Mouse (Mus musculus): ENCODE measurements around the gene Ccdc124. TPM values are rescaled to one million over a fixed set of nuclear protein-coding genes. Genes with fewer than 3 reads are reported as not detected.

Ccdc124 gene
- total and polyA plus RNA-seq, 3 experiments: 47.6 to 87.1 TPM; not detected in 1

DNA sequence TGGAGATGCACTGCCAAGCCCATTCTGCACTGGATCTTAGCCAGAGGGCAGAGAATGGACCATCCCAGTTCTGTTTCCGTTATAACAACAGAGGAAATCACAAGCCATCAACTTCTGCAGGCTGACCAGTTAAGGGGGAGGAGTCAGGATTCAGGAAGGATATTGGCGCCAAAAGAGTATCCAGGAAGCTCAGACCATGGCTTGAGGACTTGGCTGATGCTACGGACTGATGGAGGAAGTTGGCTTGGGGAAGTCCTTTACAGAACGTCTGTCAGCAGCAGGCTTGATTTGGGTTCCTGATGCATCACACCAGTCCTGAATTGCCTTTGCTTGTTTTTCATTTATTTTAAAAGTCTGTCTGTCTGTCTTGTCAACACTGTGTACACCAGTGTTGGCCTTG, 30.8 kb upstream of the Ccdc124 start:
- Histone ChIP-seq H3K4me3 (ENCODE audit: control insufficient read depth in 1 of 2, insufficient read depth in 1 of 2, low read depth in 2 of 2, low read length in 2 of 2) (no peak overlapping the region), H3K9me3 (replicated peaks; ENCODE audit: insufficient read depth, low read length) (no peaks in the 10 kb centered on the region), H3K27me3 (ENCODE audit: control insufficient read depth in 1 of 2, insufficient read depth in 2 of 2, low read length in 2 of 2) (no peaks in the 10 kb centered on the region), H3K4me1 (ENCODE audit: control insufficient read depth in 1 of 2, insufficient read depth in 2 of 2, low read length in 2 of 2) (peaks cover 0 to 32% of the 10 kb centered on the region in 2 experiments; a peak in 3 of 4 replicates), H3K36me3 (ENCODE audit: control insufficient read depth in 1 of 2, insufficient read depth in 2 of 2, low read length in 2 of 2) (peaks cover 0 to 16% of the 10 kb centered on the region in 2 experiments; a peak in 2 of 4 replicates), H3K27ac (ENCODE audit: control insufficient read depth, low read depth, low read length) (peak overlapping the region; percentile 51), H3K9ac (ENCODE audit: control insufficient read depth, low read depth, low read length, poor library complexity, severe bottlenecking) (peak overlapping the region; percentile 92), H3K79me2 (ENCODE audit: control insufficient read depth, insufficient read depth, low read length, poor library complexity) (peaks cover 25% of the 10 kb centered on the region)
- DNase-seq (ENCODE audit: low read depth, low spot score): peak; percentile 79
- TF ChIP-seq MAFK (IDR thresholded peaks at IDR 0.05; ENCODE audit: borderline replicate concordance, low read depth, low read length) (no peak), EP300 (IDR thresholded peaks at IDR 0.05; ENCODE audit: low read depth in 1 of 2, low read length in 2 of 2) (no peak), KAT2A (conservative IDR thresholded peaks at IDR 0.05; ENCODE audit: low read depth, low read length) (no peak), TBP (IDR thresholded peaks at IDR 0.05; ENCODE audit: low read depth, low read length) (peak; percentile 61), HCFC1 (IDR thresholded peaks at IDR 0.05; ENCODE audit: low read depth, low read length) (peak; percentile 52; the same call in 1 of the 2 replicates), NELFE (IDR thresholded peaks at IDR 0.05; ENCODE audit: low read depth, low read length) (no peak), SMC3 (IDR thresholded peaks at IDR 0.05; ENCODE audit: low read depth, low read length) (no peak), BHLHE40 (IDR thresholded peaks at IDR 0.05; ENCODE audit: borderline replicate concordance, low read depth, low read length) (no peak), MYC (IDR thresholded peaks at IDR 0.05; ENCODE audit: low read depth, low read length) (no peak; the same call in 1 of the 2 replicates), POLR2A (IDR thresholded peaks at IDR 0.05; ENCODE audit: control insufficient read depth in 1 of 2, insufficient read depth in 1 of 2, low read depth in 1 of 2, low read length in 2 of 2, poor library complexity in 1 of 2) (peak in 1 of 2 experiments; percentile 56; a peak in 2 of 4 replicates), SIN3A (IDR thresholded peaks at IDR 0.05; ENCODE audit: low read length) (peak; percentile 49; the same call in 1 of the 2 replicates), E2F4 (IDR thresholded peaks at IDR 0.05; ENCODE audit: borderline replicate concordance, low read depth, low read length) (peak; percentile 79), ELF1 (IDR thresholded peaks at IDR 0.05; ENCODE audit: low read depth, low read length) (peak; percentile 59; the same call in 1 of the 2 replicates)

DNA sequence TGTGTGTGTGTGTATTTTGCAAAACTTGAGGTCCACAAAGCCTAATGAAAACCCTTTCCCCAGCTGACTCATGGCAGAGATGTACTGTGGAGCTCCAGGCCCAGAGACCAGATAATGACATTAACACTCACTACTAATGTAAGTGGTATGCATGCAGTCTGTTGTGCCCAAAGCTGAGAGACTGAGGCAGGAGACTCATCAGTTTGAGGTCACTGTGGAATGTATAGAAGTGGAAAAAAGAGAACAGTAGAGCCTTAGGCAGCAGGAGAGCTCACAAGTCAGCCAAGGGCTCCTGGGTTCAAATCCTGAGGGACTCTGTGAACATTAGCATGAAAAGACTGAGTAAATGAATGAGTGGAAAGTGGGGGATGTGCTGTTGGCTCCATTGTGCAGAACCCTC, 29.8 kb upstream of the Ccdc124 start:
- Histone ChIP-seq H3K9me3 (replicated peaks; ENCODE audit: insufficient read depth, low read length) (no peaks in the 10 kb centered on the region), H3K79me2 (ENCODE audit: control insufficient read depth, insufficient read depth, low read length, poor library complexity) (peaks cover 21% of the 10 kb centered on the region), H3K9ac (ENCODE audit: control insufficient read depth, low read depth, low read length, poor library complexity, severe bottlenecking) (no peak overlapping the region), H3K4me3 (ENCODE audit: control insufficient read depth in 1 of 2, insufficient read depth in 1 of 2, low read depth in 2 of 2, low read length in 2 of 2) (no peak overlapping the region), H3K36me3 (ENCODE audit: control insufficient read depth in 1 of 2, insufficient read depth in 2 of 2, low read length in 2 of 2) (peaks cover 0 to 20% of the 10 kb centered on the region in 2 experiments; a peak in 2 of 4 replicates), H3K27ac (ENCODE audit: control insufficient read depth, low read depth, low read length) (no peak overlapping the region), H3K27me3 (ENCODE audit: control insufficient read depth in 1 of 2, insufficient read depth in 2 of 2, low read length in 2 of 2) (no peaks in the 10 kb centered on the region), H3K4me1 (ENCODE audit: control insufficient read depth in 1 of 2, insufficient read depth in 2 of 2, low read length in 2 of 2) (peaks cover 4 to 39% of the 10 kb centered on the region in 2 experiments)
- no peak for TF ChIP-seq MEF2A (IDR thresholded peaks at IDR 0.05; ENCODE audit: extremely low read depth, insufficient replicate concordance, low read depth, low read length, poor library complexity, severe bottlenecking)
- TF ChIP-seq UBTF (IDR thresholded peaks at IDR 0.05; ENCODE audit: borderline replicate concordance, insufficient read depth, low read depth, low read length): no peak
- TF ChIP-seq TCF12 (IDR thresholded peaks at IDR 0.05; ENCODE audit: low read depth, low read length): no peak
- TF ChIP-seq CHD1 (IDR thresholded peaks at IDR 0.05; ENCODE audit: low read depth, low read length): no peak
- TF ChIP-seq MAZ (IDR thresholded peaks at IDR 0.05; ENCODE audit: low read depth, low read length): no peak
- no peak for TF ChIP-seq MYB (IDR thresholded peaks at IDR 0.05; ENCODE audit: low read depth, low read length)
- TF ChIP-seq SIN3A (IDR thresholded peaks at IDR 0.05; ENCODE audit: low read length): no peak
- DNase-seq (ENCODE audit: low read depth, low spot score): no peak

All from MEL (cell line).